Mouse (Mus musculus): ENCODE data around the gene Ppp1r15b. TPM values are rescaled to one million over a fixed set of nuclear protein-coding genes. Genes with fewer than 3 reads are reported as not detected.

The Ppp1r15b gene
- polyA plus RNA-seq, 1 experiment from 2014 or later: 60.8 TPM

DNA sequence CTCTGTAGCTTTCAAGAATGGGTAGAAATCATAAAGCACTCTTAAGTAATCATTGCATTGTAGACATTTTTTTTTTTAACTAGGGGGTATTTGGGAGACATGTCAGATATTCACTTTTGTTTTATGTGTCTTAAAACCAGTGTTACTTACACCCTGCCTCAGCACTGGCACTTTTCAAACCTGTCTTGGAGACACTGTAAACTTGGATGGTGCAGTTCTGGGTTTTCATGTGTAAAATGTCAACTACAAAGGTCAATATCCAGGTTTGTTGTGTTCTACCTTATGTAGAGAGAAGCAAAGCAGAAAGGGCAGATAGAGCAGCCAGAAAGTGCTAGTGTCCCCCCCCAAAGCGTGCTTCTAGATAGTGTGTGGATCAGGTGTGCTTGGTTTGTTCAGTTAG lies 7.5 kb downstream of the Ppp1r15b start:
- no peak overlapping the region for H3K4me2 ChIP-seq
- ATAC-seq: no peak
- no peak overlapping the region for H3K4me3 ChIP-seq
- no peak overlapping the region for H3K9ac ChIP-seq
- no peaks in the 10 kb centered on the region for H3K9me3 ChIP-seq (replicated peaks)
- 91% methylated on average over 1 of the region's 1 CpGs for WGBS (ENCODE audit: insufficient replicate concordance)
- no peak overlapping the region for H3K27ac ChIP-seq
- peaks cover 95% of the 10 kb centered on the region for H3K36me3 ChIP-seq
- no peaks in the 10 kb centered on the region for H3K27me3 ChIP-seq (replicated peaks)
- H3K4me1 ChIP-seq: peaks cover 34% of the 10 kb centered on the region

DNA sequence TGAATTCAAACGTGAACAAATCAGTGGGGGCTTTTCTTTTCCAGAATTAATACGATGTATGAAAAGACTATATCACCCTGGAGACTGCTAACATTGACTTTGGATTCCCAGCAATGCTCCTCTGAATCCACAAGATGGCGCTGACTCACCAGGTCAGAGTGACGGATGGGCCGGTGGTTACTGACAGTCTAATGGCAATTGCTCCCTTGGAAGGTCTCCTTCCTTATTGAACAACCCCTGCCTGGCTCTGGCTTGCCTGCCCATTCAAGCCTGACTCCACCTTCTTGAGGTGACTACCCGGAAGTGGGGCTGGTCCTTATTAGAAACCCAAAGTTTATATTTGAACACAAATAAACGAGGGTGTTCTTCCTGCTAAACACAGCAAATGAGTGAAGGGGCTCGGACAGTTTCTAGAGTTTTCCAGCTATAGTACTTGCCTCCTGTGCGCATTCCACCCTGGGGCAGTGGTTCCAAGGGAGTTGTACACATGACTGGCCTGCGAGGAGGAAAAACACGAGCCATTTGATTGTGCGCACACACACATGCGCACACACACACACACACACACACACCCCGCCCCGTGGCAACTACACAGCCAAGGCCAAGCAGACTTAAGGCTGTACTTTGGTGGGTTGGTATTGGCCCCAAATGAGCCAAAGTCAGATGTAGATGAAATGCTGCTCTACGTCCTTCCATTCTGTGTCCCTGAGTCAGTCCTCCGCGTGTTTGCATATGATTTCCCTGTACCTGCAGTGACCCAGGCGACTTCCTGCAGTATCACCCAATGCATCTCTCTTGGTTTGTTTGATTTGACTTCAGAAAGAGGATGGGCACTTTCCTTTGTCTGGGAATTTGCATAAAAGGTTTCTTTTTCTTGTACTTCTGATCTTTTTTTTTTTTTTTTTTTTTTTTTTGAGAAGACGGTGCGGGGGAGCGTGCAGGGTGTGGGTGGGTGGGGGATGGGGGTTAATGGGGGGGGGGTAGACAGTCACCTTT lies 15.4 kb downstream of the Ppp1r15b start:
- 59% methylated on average over 22 of the region's 22 CpGs for WGBS (ENCODE audit: insufficient replicate concordance)
- Histone ChIP-seq H3K27ac (no peak overlapping the region), H3K9me3 (replicated peaks) (0 out of 2 replicates have a peak, but pooled peaks cover 5% of the 10 kb centered on the region), H3K27me3 (replicated peaks) (no peaks in the 10 kb centered on the region), H3K9ac (no peak overlapping the region), H3K4me1 (no peaks in the 10 kb centered on the region), H3K36me3 (peaks cover 16% of the 10 kb centered on the region), H3K4me3 (no peak overlapping the region), H3K4me2 (no peak overlapping the region)
- 0 out of 2 replicates have a peak, but pooled peaks have one; percentile 41 for ATAC-seq

DNA sequence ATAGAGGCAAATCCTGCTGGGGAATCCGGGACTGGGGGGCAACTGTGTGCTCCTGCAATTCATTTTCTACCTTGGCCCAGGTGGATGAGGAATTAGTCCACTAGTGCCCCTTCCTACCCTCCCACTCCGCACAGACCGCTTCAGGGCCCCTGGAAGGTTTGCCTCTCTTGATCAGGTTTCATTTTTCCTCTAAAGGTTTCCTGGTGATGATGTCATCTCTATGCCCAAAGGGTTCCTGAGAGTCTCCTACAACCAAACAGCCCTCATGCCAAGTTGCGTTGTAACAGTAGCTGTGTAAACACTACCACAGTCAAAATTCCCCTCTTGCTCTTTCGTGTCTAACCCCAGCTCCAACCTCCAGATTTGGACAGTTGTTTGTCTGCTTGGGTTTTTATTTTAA lies 16.4 kb downstream of the Ppp1r15b start:
- no peak overlapping the region for H3K4me3 ChIP-seq
- no peaks in the 10 kb centered on the region for H3K4me1 ChIP-seq
- no peak overlapping the region for H3K9ac ChIP-seq
- no peak overlapping the region for H3K4me2 ChIP-seq
- H3K27ac ChIP-seq: no peak overlapping the region
- ATAC-seq: no peak
- H3K9me3 ChIP-seq (replicated peaks): 0 out of 2 replicates have a peak, but pooled peaks cover 5% of the 10 kb centered on the region
- H3K27me3 ChIP-seq (replicated peaks): no peaks in the 10 kb centered on the region
- peaks cover 7% of the 10 kb centered on the region for H3K36me3 ChIP-seq
- WGBS (ENCODE audit: insufficient replicate concordance): 71% methylated on average over 5 of the region's 5 CpGs

DNA sequence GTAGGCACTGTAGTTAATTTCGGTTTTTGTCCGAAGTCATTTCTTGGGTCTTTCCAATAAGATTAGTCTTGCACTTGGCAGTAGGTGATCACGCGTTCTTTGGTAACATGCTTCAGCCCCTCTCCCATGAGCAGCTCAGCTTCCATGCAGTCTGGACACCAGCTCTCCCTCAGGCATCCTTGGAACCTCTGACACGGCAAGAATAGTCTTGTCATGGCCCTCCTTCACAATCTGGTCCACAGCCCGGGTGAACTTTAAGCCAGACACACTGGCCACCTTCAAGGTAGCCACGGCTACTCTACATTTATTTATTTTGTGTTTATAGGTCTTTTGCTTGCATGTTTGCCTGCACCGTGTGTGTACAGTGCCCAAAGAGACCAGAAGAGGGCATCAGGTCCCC lies 17.2 kb downstream of the Ppp1r15b start:
- H3K9ac ChIP-seq: no peak overlapping the region
- 0 out of 2 replicates have a peak, but pooled peaks cover 5% of the 10 kb centered on the region for H3K9me3 ChIP-seq (replicated peaks)
- H3K4me3 ChIP-seq: no peak overlapping the region
- no peak overlapping the region for H3K27ac ChIP-seq
- no peak for ATAC-seq
- no peaks in the 10 kb centered on the region for H3K4me1 ChIP-seq
- H3K36me3 ChIP-seq: no peaks in the 10 kb centered on the region; the same call in 1 of the 2 replicates
- H3K27me3 ChIP-seq (replicated peaks): no peaks in the 10 kb centered on the region
- no peak overlapping the region for H3K4me2 ChIP-seq
- WGBS (ENCODE audit: insufficient replicate concordance): 78% methylated on average over 8 of the region's 8 CpGs

DNA sequence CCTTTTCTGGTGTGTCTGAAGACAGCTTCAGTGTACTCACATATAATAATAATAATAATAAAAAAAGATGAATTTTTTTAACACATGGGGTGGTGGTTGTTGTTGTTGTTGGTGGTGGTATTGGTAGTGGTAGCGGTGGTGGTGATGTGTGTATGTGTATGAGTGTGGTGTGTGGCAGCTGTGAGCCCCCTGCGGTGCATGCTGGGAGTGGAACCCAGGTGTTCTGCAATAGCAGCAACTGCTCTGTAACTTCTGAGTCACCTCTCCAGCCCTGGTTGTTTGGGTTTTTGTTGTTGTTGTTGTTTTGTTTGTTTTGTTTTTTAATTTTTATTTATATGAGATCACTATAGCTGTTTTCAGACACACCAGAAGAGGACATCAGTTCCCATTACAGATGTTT lies 19.6 kb downstream of the Ppp1r15b start:
- Histone ChIP-seq H3K4me2 (no peak overlapping the region), H3K4me3 (no peak overlapping the region), H3K9ac (no peak overlapping the region), H3K9me3 (replicated peaks) (0 out of 2 replicates have a peak, but pooled peaks cover 5% of the 10 kb centered on the region), H3K4me1 (no peaks in the 10 kb centered on the region), H3K27me3 (replicated peaks) (peaks cover 6% of the 10 kb centered on the region; the same call in 1 of the 2 replicates), H3K27ac (no peak overlapping the region), H3K36me3 (no peaks in the 10 kb centered on the region)
- 88% methylated on average over 2 of the region's 2 CpGs for WGBS (ENCODE audit: insufficient replicate concordance)
- no peak for ATAC-seq

DNA sequence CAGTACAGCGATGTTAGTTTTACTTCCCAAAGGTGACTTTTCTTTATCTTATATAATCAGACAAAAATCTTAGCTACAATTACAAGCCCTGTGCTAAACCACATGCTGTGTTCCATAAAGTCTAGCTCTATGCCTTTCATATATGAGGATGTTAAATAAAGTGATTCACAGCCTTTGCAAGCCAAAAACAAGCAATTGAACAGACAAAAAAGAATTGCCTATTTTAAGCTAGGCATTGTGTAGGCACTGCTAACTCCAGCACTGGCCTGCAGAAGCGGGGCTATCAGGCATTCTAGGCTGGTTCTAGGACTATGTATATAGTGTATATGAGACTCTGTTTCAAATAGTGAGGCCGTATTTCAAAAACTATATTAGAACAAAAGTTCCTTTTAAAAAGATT lies 21.3 kb downstream of the Ppp1r15b start:
- H3K36me3 ChIP-seq: no peaks in the 10 kb centered on the region
- H3K9ac ChIP-seq: no peak overlapping the region
- no peak for ATAC-seq
- 75% methylated on average over 3 of the region's 3 CpGs for WGBS (ENCODE audit: insufficient replicate concordance)
- H3K27me3 ChIP-seq (replicated peaks): peaks cover 17% of the 10 kb centered on the region; the same call in 1 of the 2 replicates
- H3K27ac ChIP-seq: no peak overlapping the region
- 0 out of 2 replicates have a peak, but pooled peaks cover 5% of the 10 kb centered on the region for H3K9me3 ChIP-seq (replicated peaks)
- H3K4me2 ChIP-seq: no peak overlapping the region
- H3K4me3 ChIP-seq: no peak overlapping the region
- no peaks in the 10 kb centered on the region for H3K4me1 ChIP-seq

DNA sequence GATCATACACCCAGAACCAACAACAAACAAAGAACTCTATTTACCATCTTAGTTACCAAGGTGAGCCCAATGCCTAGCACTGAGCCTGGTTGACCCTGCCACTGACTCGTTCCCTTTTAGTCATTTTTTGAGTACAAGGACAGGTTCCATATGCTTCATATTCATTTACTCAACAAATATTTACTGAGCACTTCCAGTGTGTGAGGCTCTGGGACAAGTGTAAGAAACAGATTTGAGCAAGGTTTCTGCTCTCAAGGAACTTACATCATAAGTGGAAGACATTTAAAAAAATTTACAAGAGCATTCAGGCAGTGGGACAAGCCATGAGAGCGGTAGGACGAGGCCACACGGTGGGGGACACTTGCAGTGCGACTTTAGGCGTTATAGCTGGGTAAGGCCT lies 24.3 kb downstream of the Ppp1r15b start:
- H3K4me2 ChIP-seq: no peak overlapping the region

DNA sequence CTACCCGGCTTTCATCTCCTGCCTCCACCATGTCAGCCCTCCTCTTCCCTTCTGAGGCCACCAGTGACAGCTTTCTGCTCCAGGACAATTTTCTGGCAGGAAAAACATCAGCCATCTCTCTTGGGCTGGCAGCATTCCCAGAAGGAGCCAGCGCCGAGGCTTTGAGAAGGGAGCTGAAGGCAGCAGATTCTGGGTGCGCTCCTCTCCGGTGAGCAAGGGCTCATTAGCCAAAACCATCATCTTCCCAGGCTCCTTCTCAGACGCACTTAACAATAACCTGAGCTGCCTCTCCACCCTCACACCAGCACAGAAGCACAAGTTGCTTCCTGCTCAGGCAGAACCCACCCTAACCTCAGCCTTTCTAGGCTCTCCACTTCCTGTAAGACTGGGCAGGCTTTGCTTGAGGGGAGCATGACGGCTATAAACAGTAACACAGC lies 28.2 kb downstream of the Ppp1r15b start:
- Histone ChIP-seq H3K9ac (no peak overlapping the region), H3K9me3 (replicated peaks) (no peaks in the 10 kb centered on the region), H3K27ac (no peak overlapping the region), H3K4me1 (peaks cover 8% of the 10 kb centered on the region), H3K36me3 (no peaks in the 10 kb centered on the region), H3K4me3 (no peak overlapping the region), H3K27me3 (replicated peaks) (peaks cover 83% of the 10 kb centered on the region), H3K4me2 (no peak overlapping the region)
- WGBS (ENCODE audit: insufficient replicate concordance): 29% methylated on average over 7 of the region's 7 CpGs
- ATAC-seq: no peak

More for the DNA sequence above, 24.3 kb downstream of the Ppp1r15b start:
- no peak for ATAC-seq
- Histone ChIP-seq H3K4me1 (no peaks in the 10 kb centered on the region), H3K27ac (no peak overlapping the region), H3K9me3 (replicated peaks) (no peaks in the 10 kb centered on the region), H3K4me3 (no peak overlapping the region), H3K36me3 (no peaks in the 10 kb centered on the region), H3K9ac (no peak overlapping the region), H3K27me3 (replicated peaks) (peaks cover 46% of the 10 kb centered on the region)
- 75% methylated on average over 6 of the region's 6 CpGs for WGBS (ENCODE audit: insufficient replicate concordance)

DNA sequence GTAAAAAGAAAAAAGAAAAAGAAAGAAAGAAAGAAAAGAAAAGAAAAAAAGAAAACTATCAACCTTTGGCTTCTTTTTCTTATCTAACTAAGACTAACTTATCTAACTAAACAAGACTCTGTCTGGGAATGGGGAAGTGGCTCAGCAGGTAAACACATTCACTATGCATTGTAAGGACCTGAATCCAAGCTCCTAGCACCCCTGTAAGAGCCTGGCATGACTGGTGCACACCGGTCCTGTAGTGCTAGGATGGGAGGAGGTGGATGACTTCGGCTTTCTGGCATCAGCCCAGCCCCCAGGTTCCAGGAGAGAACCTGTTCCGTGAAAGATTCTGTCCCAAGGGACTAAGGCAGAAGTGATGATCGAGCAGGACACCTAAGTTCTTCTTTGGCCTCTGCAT lies 30.6 kb downstream of the Ppp1r15b start:
- Histone ChIP-seq H3K9me3 (replicated peaks) (no peaks in the 10 kb centered on the region), H3K4me3 (no peak overlapping the region), H3K36me3 (no peaks in the 10 kb centered on the region), H3K4me2 (no peak overlapping the region), H3K27me3 (replicated peaks) (peaks cover 92% of the 10 kb centered on the region), H3K9ac (no peak overlapping the region), H3K4me1 (peaks cover 15% of the 10 kb centered on the region), H3K27ac (no peak overlapping the region)
- 35% methylated on average over 4 of the region's 4 CpGs for WGBS (ENCODE audit: insufficient replicate concordance)
- no peak for ATAC-seq

DNA sequence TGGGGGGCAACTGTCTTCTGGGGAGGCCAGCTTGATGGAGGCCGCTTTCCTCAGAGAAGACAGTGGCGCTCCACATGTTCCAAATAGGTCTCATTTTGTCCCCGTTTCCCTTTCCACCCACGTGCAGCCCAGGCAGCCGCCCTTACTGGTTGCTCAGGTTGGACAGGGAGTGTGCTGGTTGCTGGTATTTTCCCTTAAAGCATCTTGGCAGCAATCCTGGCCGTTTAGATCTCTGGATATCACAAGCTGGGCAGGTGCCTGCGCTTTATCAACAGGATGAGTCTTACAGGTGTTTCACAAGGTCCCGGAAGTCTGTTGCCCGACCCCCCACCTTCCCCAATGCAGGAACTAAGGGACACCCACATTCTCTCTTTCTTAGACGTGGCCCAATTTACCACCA lies 31.1 kb downstream of the Ppp1r15b start:
- Histone ChIP-seq H3K9me3 (replicated peaks) (no peaks in the 10 kb centered on the region), H3K9ac (no peak overlapping the region), H3K4me3 (no peak overlapping the region), H3K27me3 (replicated peaks) (peaks cover 96% of the 10 kb centered on the region), H3K4me2 (no peak overlapping the region), H3K4me1 (peaks cover 15% of the 10 kb centered on the region), H3K36me3 (no peaks in the 10 kb centered on the region), H3K27ac (no peak overlapping the region)
- 52% methylated on average over 10 of the region's 10 CpGs for WGBS (ENCODE audit: insufficient replicate concordance)
- no peak for ATAC-seq

DNA sequence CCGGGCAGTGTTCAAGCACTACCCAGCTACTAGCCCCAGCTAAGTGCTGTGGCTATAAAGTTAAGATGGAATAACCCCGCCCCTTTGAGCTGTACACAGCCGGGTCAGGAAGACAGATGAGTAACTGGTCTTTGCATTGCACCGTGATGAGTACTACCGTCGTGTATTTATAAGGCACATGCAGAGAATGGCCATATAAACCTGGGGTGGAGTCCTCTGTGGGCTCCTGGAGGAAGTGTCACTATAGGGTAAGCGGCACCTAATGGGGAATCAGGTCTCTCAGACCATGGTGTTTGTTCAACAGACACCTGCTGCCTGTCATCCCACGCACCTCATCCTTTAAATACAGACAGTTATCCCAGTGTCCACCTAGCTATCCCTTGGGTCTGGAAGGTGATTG lies 32.0 kb downstream of the Ppp1r15b start:
- H3K36me3 ChIP-seq: no peaks in the 10 kb centered on the region
- H3K4me2 ChIP-seq: no peak overlapping the region
- no peak overlapping the region for H3K4me3 ChIP-seq
- H3K27me3 ChIP-seq (replicated peaks): peaks cover 96% of the 10 kb centered on the region
- H3K4me1 ChIP-seq: peaks cover 15% of the 10 kb centered on the region
- 34% methylated on average over 8 of the region's 8 CpGs for WGBS (ENCODE audit: insufficient replicate concordance)
- H3K27ac ChIP-seq: no peak overlapping the region
- no peak for ATAC-seq
- H3K9ac ChIP-seq: no peak overlapping the region
- no peaks in the 10 kb centered on the region for H3K9me3 ChIP-seq (replicated peaks)

DNA sequence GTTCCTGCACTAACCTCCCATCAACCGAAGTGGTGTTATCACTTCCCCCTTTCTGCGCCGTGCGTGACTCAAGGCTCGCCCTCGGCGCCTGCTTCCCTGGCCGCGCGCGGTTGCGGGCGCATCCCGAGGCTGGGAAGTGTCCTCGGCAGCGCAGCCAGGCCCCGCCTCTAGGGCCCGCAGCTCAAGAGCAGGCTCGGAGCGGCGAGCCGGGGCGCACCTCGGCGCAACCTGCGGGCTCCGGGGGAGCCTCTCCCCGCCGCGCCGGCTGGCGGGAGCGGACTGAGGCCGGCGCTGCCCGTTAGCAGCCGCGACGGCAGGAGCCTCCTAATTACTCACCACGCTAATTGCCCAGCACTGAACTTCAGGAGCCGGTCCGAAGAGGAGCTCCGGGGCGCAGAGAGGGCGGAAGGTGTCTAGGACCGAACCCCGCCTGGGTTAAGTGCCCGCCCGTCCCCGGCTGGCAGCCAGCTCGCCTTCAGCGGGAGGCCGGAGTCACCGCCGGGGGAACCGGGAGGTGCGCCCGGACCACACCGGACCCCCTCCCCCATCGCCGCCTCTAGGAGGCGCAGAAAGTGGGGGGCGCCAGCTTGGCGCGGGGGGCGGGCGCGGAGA lies 33.0 kb downstream of the Ppp1r15b start, which contains the start of gene Plekha6:
TSS of gene Plekha6 (plus strand) at position 391 of the 612 bp plus-strand sequence.
- Histone ChIP-seq H3K4me2 (peak within 1 kb of the TSS; percentile 76), H3K4me1 (peaks cover 22% of the 10 kb centered on the region), H3K4me3 (peak within 1 kb of the TSS; percentile 52), H3K27ac (no peak within 1 kb of the TSS), H3K36me3 (no peaks in the 10 kb centered on the region), H3K27me3 (replicated peaks) (peaks cover 96% of the 10 kb centered on the region), H3K9me3 (replicated peaks) (no peaks in the 10 kb centered on the region), H3K9ac (peak within 1 kb of the TSS; percentile 17; the same call in 1 of the 2 replicates)
- no peak for ATAC-seq
- under 1% methylated on average over 67 of the region's 68 CpGs for WGBS (ENCODE audit: insufficient replicate concordance)
